Mouse (Mus musculus): ENCODE results near the gene Gm33543.

DNA sequence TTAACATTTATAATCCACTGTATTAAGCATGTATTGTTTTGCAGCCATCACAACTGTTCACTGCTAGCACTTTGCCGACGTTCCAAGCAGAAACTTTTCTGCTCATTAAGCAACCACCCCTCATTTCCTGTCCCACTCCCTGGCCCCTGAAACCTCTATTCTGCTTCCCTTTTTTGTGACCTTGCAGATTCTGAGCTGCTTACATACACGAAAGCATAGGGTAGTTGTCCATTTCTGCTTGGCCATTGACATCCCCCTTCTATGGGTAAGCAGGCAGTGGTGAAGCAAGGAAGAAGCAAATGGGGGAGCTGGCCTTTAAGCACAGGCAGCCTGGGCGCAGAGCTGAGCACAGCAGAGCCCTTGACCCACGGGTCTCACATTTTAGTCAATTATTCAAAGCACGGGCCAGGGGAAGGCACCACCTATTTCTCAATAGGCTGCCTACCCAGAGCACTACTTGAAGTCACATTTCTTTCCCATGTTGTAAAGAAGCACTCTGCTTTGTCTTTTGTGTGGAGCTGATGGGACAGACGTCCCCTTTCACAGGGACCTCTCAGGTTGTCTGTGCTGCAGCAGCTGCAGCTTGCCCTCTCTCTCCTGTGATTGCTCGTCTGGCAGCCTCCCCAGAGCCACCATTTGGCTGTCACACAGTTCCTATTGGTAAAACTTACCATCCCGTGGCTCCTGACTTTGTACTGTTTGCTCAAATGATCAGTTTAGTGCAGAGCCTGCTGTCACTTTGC is 25.1 kb downstream of the Gm33543 start:
- TF ChIP-seq CTCF (IDR thresholded peaks at IDR 0.05; ENCODE audit: control insufficient read depth, insufficient read depth, low read length): no peak
- no peak for TF ChIP-seq POLR2A (IDR thresholded peaks at IDR 0.05; ENCODE audit: borderline replicate concordance, control insufficient read depth, low read depth, low read length)
